Mouse (Mus musculus): ENCODE measurements around the gene St3gal3. TPM values are rescaled to one million over a fixed set of nuclear protein-coding genes. Genes with fewer than 3 reads are reported as not detected.

St3gal3 gene
- polyA plus RNA-seq, 1 experiment from 2014 or later, result 1.6 TPM

- H3K9ac ChIP-seq, result no peak overlapping the region
- H3K4me1 ChIP-seq (replicated peaks), result peaks cover 33% of the 10 kb centered on the region
- ATAC-seq (ENCODE audit: low read depth), result peak; percentile 71
- no peak overlapping the region for H3K4me2 ChIP-seq
- DNase-seq, result no peak
- H3K4me3 ChIP-seq (replicated peaks), result no peak overlapping the region
- WGBS (ENCODE audit: insufficient replicate concordance), result 65% methylated on average over 3 of the region's 3 CpGs
- H3K9me3 ChIP-seq (replicated peaks), result no peaks in the 10 kb centered on the region; the same call in 1 of the 2 replicates
- no peaks in the 10 kb centered on the region for H3K27me3 ChIP-seq
- H3K36me3 ChIP-seq, result peaks cover 5% of the 10 kb centered on the region; the same call in 1 of the 2 replicates
- H3K27ac ChIP-seq, result no peak overlapping the region
These were observed 29.3 kb downstream of the St3gal3 start for GRCm38 (mm10) chr4:118105256-118106053.

DNA sequence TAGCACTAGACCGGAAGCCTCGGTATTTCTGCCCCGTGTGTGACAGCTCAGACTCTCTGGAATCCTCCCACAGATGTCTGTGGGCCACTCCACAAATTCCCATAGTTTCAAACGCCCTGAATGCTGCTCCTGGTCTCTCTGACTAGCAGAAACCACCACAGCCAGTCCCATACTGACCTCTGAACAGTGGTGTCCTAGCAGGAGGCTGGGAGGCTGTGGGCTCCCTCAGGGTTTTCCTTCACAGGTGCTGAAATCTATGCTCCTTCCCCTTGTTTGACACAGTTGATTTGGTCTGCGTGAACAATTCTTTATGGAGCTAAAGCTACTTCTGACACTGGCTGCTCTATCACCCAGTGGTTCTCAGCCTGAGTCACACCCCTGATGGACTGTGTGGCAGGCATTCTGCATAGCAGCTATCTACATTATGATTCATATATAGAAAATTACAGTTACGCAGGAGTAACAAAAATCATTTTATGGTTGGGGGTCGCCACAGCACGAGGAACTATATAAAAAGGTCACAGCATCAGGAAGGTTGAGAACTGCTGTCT, 31.4 kb downstream of the St3gal3 start:
- DNase-seq (no peak), ATAC-seq (ENCODE audit: low read depth) (no peak)
- Histone ChIP-seq H3K27me3 (no peaks in the 10 kb centered on the region), H3K4me2 (no peak overlapping the region), H3K36me3 (peaks cover 5% of the 10 kb centered on the region; the same call in 1 of the 2 replicates), H3K9ac (no peak overlapping the region), H3K4me3 (replicated peaks) (no peak overlapping the region), H3K4me1 (replicated peaks) (peaks cover 19% of the 10 kb centered on the region), H3K9me3 (replicated peaks) (no peaks in the 10 kb centered on the region; the same call in 1 of the 2 replicates), H3K27ac (no peak overlapping the region)
- 71% methylated on average over 8 of the region's 8 CpGs for WGBS (ENCODE audit: insufficient replicate concordance)

DNA sequence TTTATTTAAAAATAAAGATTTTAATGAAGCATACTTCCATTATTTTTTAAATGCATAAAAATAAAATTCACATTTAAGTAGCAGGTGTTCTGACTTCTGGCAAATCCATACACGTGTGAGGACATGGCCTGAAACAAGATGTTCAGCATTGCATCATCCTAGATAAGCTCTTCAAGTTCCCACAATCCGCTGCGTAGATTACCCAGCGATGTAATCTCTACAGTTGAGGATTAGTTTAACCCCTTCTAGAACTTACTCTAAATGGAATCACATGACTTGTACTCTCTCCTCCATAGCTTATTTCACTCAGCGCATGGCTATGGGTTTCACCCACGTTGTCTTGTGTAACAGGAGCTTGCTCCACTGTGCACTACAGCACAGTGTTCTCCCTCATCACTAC, 33.2 kb downstream of the St3gal3 start:
- ATAC-seq (ENCODE audit: low read depth), result no peak
- 62% methylated on average over 6 of the region's 6 CpGs for WGBS (ENCODE audit: insufficient replicate concordance)
- no peak overlapping the region for H3K27ac ChIP-seq
- no peaks in the 10 kb centered on the region for H3K27me3 ChIP-seq
- H3K4me3 ChIP-seq (replicated peaks), result no peak overlapping the region
- H3K9me3 ChIP-seq (replicated peaks), result no peaks in the 10 kb centered on the region
- H3K4me2 ChIP-seq, result no peak overlapping the region
- H3K4me1 ChIP-seq (replicated peaks), result peaks cover 16% of the 10 kb centered on the region
- no peaks in the 10 kb centered on the region for H3K36me3 ChIP-seq
- DNase-seq, result no peak
- no peak overlapping the region for H3K9ac ChIP-seq

- 56% methylated on average over 8 of the region's 8 CpGs for WGBS (ENCODE audit: insufficient replicate concordance)
- no peak for ATAC-seq (ENCODE audit: low read depth)
These were observed 34.9 kb downstream of the St3gal3 start for GRCm38 (mm10) chr4:118099637-118100364.

GRCm38 (mm10) chr4:118098571-118098970, 36.1 kb downstream of the St3gal3 start:
- H3K4me2 ChIP-seq, result no peak overlapping the region
- no peak overlapping the region for H3K4me3 ChIP-seq (replicated peaks)
- WGBS (ENCODE audit: insufficient replicate concordance), result 80% methylated on average over 6 of the region's 6 CpGs
- H3K36me3 ChIP-seq, result no peaks in the 10 kb centered on the region
- H3K4me1 ChIP-seq (replicated peaks), result peaks cover 8% of the 10 kb centered on the region
- H3K9me3 ChIP-seq (replicated peaks), result no peaks in the 10 kb centered on the region
- ATAC-seq (ENCODE audit: low read depth) (no peak), DNase-seq (no peak)
- no peaks in the 10 kb centered on the region for H3K27me3 ChIP-seq
- no peak overlapping the region for H3K9ac ChIP-seq
- no peak overlapping the region for H3K27ac ChIP-seq

More at GRCm38 (mm10) chr4:118099637-118100364, 34.9 kb downstream of the St3gal3 start:
- Histone ChIP-seq H3K4me3 (replicated peaks) (no peak overlapping the region), H3K9ac (no peak overlapping the region), H3K36me3 (no peaks in the 10 kb centered on the region), H3K4me2 (no peak overlapping the region), H3K27ac (no peak overlapping the region; the same call in 1 of the 2 replicates), H3K4me1 (replicated peaks) (peaks cover 8% of the 10 kb centered on the region), H3K27me3 (no peaks in the 10 kb centered on the region), H3K9me3 (replicated peaks) (no peaks in the 10 kb centered on the region)
- DNase-seq, result no peak

DNA sequence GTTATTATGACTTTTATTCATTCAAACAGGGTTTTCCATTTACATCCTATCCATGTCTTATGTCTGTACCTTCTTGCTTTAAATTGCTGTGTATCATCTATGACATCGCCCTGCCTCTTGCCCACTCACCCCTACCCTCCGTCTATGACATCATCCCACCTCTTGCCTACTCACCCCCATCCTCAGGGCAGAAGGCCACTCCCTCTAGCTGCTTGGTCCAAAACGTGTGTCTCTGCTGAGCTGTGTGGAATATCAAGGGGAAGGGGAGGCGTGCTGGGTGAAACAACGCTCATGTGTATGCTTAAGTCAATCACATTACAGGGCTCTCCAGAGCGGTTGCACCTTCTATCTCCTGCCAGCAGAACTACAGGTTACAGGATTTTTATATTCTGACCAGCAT, 38.6 kb downstream of the St3gal3 start:
- DNase-seq, result no peak
- H3K36me3 ChIP-seq, result no peaks in the 10 kb centered on the region
- H3K9ac ChIP-seq, result no peak overlapping the region
- no peaks in the 10 kb centered on the region for H3K27me3 ChIP-seq
- no peaks in the 10 kb centered on the region for H3K9me3 ChIP-seq (replicated peaks)
- H3K4me1 ChIP-seq (replicated peaks), result peaks cover 5% of the 10 kb centered on the region
- no peak overlapping the region for H3K4me3 ChIP-seq (replicated peaks)
- WGBS (ENCODE audit: insufficient replicate concordance), result 70% methylated on average over 6 of the region's 6 CpGs
- ATAC-seq (ENCODE audit: low read depth), result no peak
- no peak overlapping the region for H3K4me2 ChIP-seq
- no peak overlapping the region for H3K27ac ChIP-seq

GRCm38 (mm10) chr4:118092784-118093457, 41.8 kb downstream of the St3gal3 start:
- Histone ChIP-seq H3K4me3 (replicated peaks) (no peak overlapping the region), H3K27me3 (no peaks in the 10 kb centered on the region), H3K4me2 (no peak overlapping the region), H3K36me3 (no peaks in the 10 kb centered on the region), H3K4me1 (replicated peaks) (peaks cover 14% of the 10 kb centered on the region), H3K27ac (no peak overlapping the region), H3K9ac (no peak overlapping the region), H3K9me3 (replicated peaks) (no peaks in the 10 kb centered on the region)
- DNase-seq (no peak), ATAC-seq (ENCODE audit: low read depth) (no peak)
- 86% methylated on average over 11 of the region's 11 CpGs for WGBS (ENCODE audit: insufficient replicate concordance)

DNA sequence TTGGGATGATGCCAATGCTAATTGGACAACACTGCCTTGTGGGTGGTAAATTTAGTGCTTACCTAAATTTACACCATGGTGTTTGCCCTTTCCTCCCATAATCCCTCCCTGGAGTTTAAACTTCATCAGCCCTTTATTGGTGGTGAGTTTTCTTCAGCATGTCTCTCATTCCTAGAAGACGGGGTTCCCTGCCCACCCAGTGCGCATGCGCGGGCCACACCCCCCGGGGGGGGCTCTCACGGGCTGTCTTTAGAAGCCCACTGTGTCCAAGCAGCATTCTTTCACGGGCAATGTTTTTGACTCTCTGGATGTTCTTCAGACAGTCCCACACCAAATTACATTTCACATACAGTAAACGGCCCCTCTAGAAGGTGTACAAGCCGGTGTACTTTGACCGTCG, 44.3 kb downstream of the St3gal3 start:
- Histone ChIP-seq H3K27me3 (no peaks in the 10 kb centered on the region), H3K9ac (no peak overlapping the region), H3K9me3 (replicated peaks) (no peaks in the 10 kb centered on the region), H3K4me1 (replicated peaks) (peaks cover 14% of the 10 kb centered on the region), H3K36me3 (no peaks in the 10 kb centered on the region), H3K27ac (no peak overlapping the region), H3K4me2 (no peak overlapping the region), H3K4me3 (replicated peaks) (no peak overlapping the region)
- ATAC-seq (ENCODE audit: low read depth) (no peak), DNase-seq (no peak)
- 79% methylated on average over 11 of the region's 11 CpGs for WGBS (ENCODE audit: insufficient replicate concordance)

GRCm38 (mm10) chr4:118089939-118090338, 44.8 kb downstream of the St3gal3 start:
- H3K36me3 ChIP-seq, result no peaks in the 10 kb centered on the region
- H3K4me3 ChIP-seq (replicated peaks), result no peak overlapping the region
- 29% methylated on average over 9 of the region's 9 CpGs for WGBS (ENCODE audit: insufficient replicate concordance)
- H3K4me2 ChIP-seq, result no peak overlapping the region
- H3K27me3 ChIP-seq, result no peaks in the 10 kb centered on the region
- DNase-seq (no peak), ATAC-seq (ENCODE audit: low read depth) (no peak)
- H3K4me1 ChIP-seq (replicated peaks), result peaks cover 14% of the 10 kb centered on the region
- no peak overlapping the region; the same call in 1 of the 2 replicates for H3K27ac ChIP-seq
- no peak overlapping the region for H3K9ac ChIP-seq
- no peaks in the 10 kb centered on the region for H3K9me3 ChIP-seq (replicated peaks)

DNA sequence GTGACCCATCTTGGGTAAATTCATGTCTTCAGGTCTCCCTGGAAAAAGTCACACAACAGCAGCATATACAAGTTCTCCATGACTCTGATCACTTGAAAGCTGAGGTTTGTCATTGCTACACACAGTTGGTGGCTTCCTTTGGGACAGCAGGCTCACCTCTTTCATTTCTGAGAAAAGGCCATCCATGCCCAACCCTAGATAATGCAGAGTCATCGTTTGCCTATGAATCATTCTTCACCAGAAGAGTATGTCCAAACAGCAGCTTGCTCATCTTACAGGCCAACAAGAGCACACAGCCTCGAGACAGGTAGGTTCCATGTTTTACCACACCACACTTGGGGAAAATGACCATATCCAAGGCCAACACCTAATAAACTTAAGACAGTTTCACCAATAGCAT, 45.9 kb downstream of the St3gal3 start:
- no peak for ATAC-seq (ENCODE audit: low read depth)
- peaks cover 14% of the 10 kb centered on the region for H3K4me1 ChIP-seq (replicated peaks)
- no peak overlapping the region for H3K9ac ChIP-seq
- DNase-seq, result no peak
- H3K36me3 ChIP-seq, result no peaks in the 10 kb centered on the region
- no peaks in the 10 kb centered on the region for H3K27me3 ChIP-seq
- H3K9me3 ChIP-seq (replicated peaks), result no peaks in the 10 kb centered on the region
- no peak overlapping the region for H3K4me2 ChIP-seq
- H3K4me3 ChIP-seq (replicated peaks), result no peak overlapping the region
- H3K27ac ChIP-seq, result no peak overlapping the region
- whole genome bisulfite sequencing (ENCODE audit: insufficient replicate concordance), result 49% methylated on average over 2 of the region's 2 CpGs

GRCm38 (mm10) chr4:118085025-118085424, 49.7 kb downstream of the St3gal3 start:
- WGBS (ENCODE audit: insufficient replicate concordance), result 75% methylated on average over 4 of the region's 4 CpGs
- H3K36me3 ChIP-seq, result no peaks in the 10 kb centered on the region
- no peak overlapping the region for H3K9ac ChIP-seq
- H3K27me3 ChIP-seq, result no peaks in the 10 kb centered on the region
- peaks cover 49% of the 10 kb centered on the region for H3K4me1 ChIP-seq (replicated peaks)
- no peak for DNase-seq
- H3K4me3 ChIP-seq (replicated peaks), result no peak overlapping the region
- ATAC-seq (ENCODE audit: low read depth), result no peak
- H3K9me3 ChIP-seq (replicated peaks), result no peaks in the 10 kb centered on the region
- H3K27ac ChIP-seq, result no peak overlapping the region
- H3K4me2 ChIP-seq, result no peak overlapping the region
